ENCODE assay signal across 15 mouse cellular contexts in the genomic region with DNA sequence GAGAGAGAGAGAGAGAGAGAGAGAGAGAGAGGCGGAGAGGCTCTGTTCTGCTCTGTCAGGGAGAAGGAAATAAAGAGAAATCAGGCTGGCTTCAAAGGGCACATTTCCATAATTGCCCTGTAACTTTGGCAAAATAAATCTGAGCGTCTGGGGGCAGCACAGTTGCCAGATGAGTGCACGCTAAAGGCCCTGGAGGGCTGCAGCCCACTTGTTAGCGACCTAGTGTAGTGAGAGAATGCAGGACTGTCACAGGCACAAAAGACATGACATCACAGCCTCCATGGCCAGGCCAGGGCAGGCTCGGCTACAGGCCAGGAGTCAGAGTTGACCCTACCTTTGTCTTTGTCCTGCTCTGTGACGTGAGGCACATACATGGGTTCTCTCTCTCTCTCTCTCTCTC. TPM values are rescaled to one million over a fixed set of nuclear protein-coding genes. Genes with fewer than 3 reads are reported as not detected.
A peak's percentile ranks its signal among the peaks of the same experiment; 100 is the strongest.
DNase-seq lines count a peak whose midpoint lies in the region; ATAC-seq and TF ChIP-seq lines count a peak whose summit lies in the region.
"Had no signal": no experiment of that assay in that cellular context is flagged by ENCODE, and none has a peak within 500 bp of the region (broad histone marks: within the 10 kb centered on the region; RNA-seq: fewer than 3 reads in every experiment).

No protein-coding gene starts in this region.

- H3K4me1 ChIP-seq in neural tube, embryonic 15.5 days = peaks cover 10% of the 10 kb centered on the region
- peaks cover 3% of the 10 kb centered on the region; the same call in 1 of the 2 replicates for H3K4me1 ChIP-seq in forebrain, postnatal 0 days (ENCODE audit: insufficient read depth)
- H3K4me1 ChIP-seq in midbrain, embryonic 10.5 days = peaks cover 47% of the 10 kb centered on the region
- H3K4me1 ChIP-seq in intestine, embryonic 15.5 days (replicated peaks) = peaks cover 10% of the 10 kb centered on the region; the same call in 1 of the 2 replicates

- H3K27ac ChIP-seq in neural tube, embryonic 15.5 days (replicated peaks) = no peak overlapping the region
- no peak overlapping the region for H3K27ac ChIP-seq in forebrain, postnatal 0 days (ENCODE audit: low read depth, low read length)
- peak overlapping the region; percentile 28; the same call in 1 of the 2 replicates for H3K27ac ChIP-seq in midbrain, embryonic 10.5 days (replicated peaks)
- H3K27ac ChIP-seq in intestine, embryonic 15.5 days = no peak overlapping the region
- H3K27ac ChIP-seq: heart, embryonic 13.5 days; left cerebral cortex, adult 2 months; stomach, postnatal 0 days had no signal

- H3K9ac ChIP-seq in neural tube, embryonic 15.5 days (replicated peaks) = no peak overlapping the region
- no peak overlapping the region for H3K9ac ChIP-seq in forebrain, postnatal 0 days
- no peak overlapping the region for H3K9ac ChIP-seq in intestine, embryonic 15.5 days
- H3K9ac ChIP-seq: heart, embryonic 13.5 days had no signal

- H3K36me3 ChIP-seq in neural tube, embryonic 15.5 days = no peaks in the 10 kb centered on the region
- no peaks in the 10 kb centered on the region for H3K36me3 ChIP-seq in forebrain, postnatal 0 days (ENCODE audit: insufficient read depth)
- H3K36me3 ChIP-seq in midbrain, embryonic 10.5 days = peaks cover 25% of the 10 kb centered on the region
- H3K36me3 ChIP-seq in intestine, embryonic 15.5 days = no peaks in the 10 kb centered on the region
- H3K36me3 ChIP-seq: heart, embryonic 13.5 days had no signal

- ATAC-seq in neural tube, embryonic 15.5 days (ENCODE audit: low FRiP score) = no peak; the same call in 1 of the 2 replicates
- peak; percentile 54; the same call in 1 of the 2 replicates for ATAC-seq in forebrain, postnatal 0 days
- no peak for ATAC-seq in intestine, embryonic 15.5 days
- ATAC-seq: intestine, embryonic 16.5 days; lung, postnatal 0 days had no signal

- H3K4me2 ChIP-seq in neural tube, embryonic 15.5 days = no peak overlapping the region
- H3K4me2 ChIP-seq in forebrain, postnatal 0 days (ENCODE audit: low read depth) = no peak overlapping the region
- no peak overlapping the region for H3K4me2 ChIP-seq in intestine, embryonic 15.5 days (replicated peaks)
- H3K4me2 ChIP-seq: heart, embryonic 13.5 days had no signal

- no peak overlapping the region for H3K4me3 ChIP-seq in neural tube, embryonic 15.5 days (replicated peaks)
- no peak overlapping the region for H3K4me3 ChIP-seq in forebrain, postnatal 0 days (ENCODE audit: low read depth, low read length)
- H3K4me3 ChIP-seq in midbrain, embryonic 10.5 days = no peak overlapping the region
- no peak overlapping the region for H3K4me3 ChIP-seq in intestine, embryonic 15.5 days (replicated peaks)
- H3K4me3 ChIP-seq: heart, embryonic 13.5 days; left cerebral cortex, adult 2 months had no signal

- intact Hi-C loops in heart, postnatal 36 days (cut with DNase I) = no loop called here

- 16% methylated on average over 6 of the region's 6 CpGs for WGBS in neural tube, embryonic 15.5 days
- WGBS in forebrain, postnatal 0 days = 15% methylated on average over 6 of the region's 6 CpGs
- WGBS in midbrain, embryonic 10.5 days = 28% methylated on average over 6 of the region's 6 CpGs
- WGBS in intestine, embryonic 15.5 days = 52% methylated on average over 6 of the region's 6 CpGs

- no peak for TF ChIP-seq CTCF in forebrain, postnatal 0 days (IDR thresholded peaks at IDR 0.05; ENCODE audit: low read depth)

- peaks cover 50% of the 10 kb centered on the region for H3K27me3 ChIP-seq in neural tube, embryonic 15.5 days (replicated peaks)
- H3K27me3 ChIP-seq in forebrain, postnatal 0 days (ENCODE audit: insufficient read depth, low read length) = peaks cover 44% of the 10 kb centered on the region
- peaks cover 60% of the 10 kb centered on the region for H3K27me3 ChIP-seq in midbrain, embryonic 10.5 days (ENCODE audit: low read depth, poor library complexity, severe bottlenecking)
- peaks cover 39% of the 10 kb centered on the region for H3K27me3 ChIP-seq in intestine, embryonic 15.5 days (replicated peaks)

- peak; percentile 48 for DNase-seq in neural tube, embryonic 10.5 days (ENCODE audit: extremely low spot score, low spot score)
- DNase-seq in forebrain, postnatal 0 days = peak; percentile 33
- DNase-seq in midbrain, embryonic 10.5 days (ENCODE audit: low spot score) = peak; percentile 55
- DNase-seq in retina, postnatal 1 day = peak; percentile 70
- no peak for DNase-seq in right cerebral cortex, postnatal 4 days
- DNase-seq in heart, postnatal 36 days = no peak
- DNase-seq: cerebellum, adult 9-10 months; kidney, postnatal 4 days had no signal

- no peaks in the 10 kb centered on the region for H3K9me3 ChIP-seq in neural tube, embryonic 15.5 days (replicated peaks)
- no peaks in the 10 kb centered on the region for H3K9me3 ChIP-seq in forebrain, postnatal 0 days (ENCODE audit: low read length)
- H3K9me3 ChIP-seq in midbrain, embryonic 10.5 days (replicated peaks) = no peaks in the 10 kb centered on the region
- no peaks in the 10 kb centered on the region for H3K9me3 ChIP-seq in intestine, embryonic 15.5 days
- H3K9me3 ChIP-seq: heart, embryonic 13.5 days had no signal

RNA-seq across cellular contexts. Expression of gene Irx3, which starts 8.0 kb away (rescaled TPM):
- polyA plus RNA-seq in neural tube, embryonic 15.5 days (2015; fragmentation: Nextera tagmentation; extraction: Ambion mirVana) = 4.0 and 6.3 TPM in 2 replicates
- total RNA-seq in forebrain, postnatal 0 days (2014; rRNA removed) = 0.85 and 2.6 TPM in 2 replicates
- polyA plus RNA-seq in forebrain, postnatal 0 days (2015; fragmentation: Nextera tagmentation; extraction: Ambion mirVana) = 0.34 and 1.3 TPM in 2 replicates
- 46.2 and 49.9 TPM in 2 replicates for polyA plus RNA-seq in midbrain, embryonic 10.5 days (2016; fragmentation: Nextera tagmentation; extraction: Ambion mirVana)
- polyA plus RNA-seq in intestine, embryonic 15.5 days (2015; fragmentation: Nextera tagmentation; extraction: Ambion mirVana) = 0.58 and 0.63 TPM in 2 replicates
- total RNA-seq in heart, postnatal 36 days (2021) = 10 to 100 TPM; 30.0 to 41.2 TPM

Comparison
In these comparisons a context has a peak if more than half of its experiments do, and no peak if none do; other contexts are left out.
1. DNase-seq: peak in neural tube, embryonic 10.5 days (single experiment), forebrain, postnatal 0 days (single experiment), midbrain, embryonic 10.5 days (single experiment) and retina, postnatal 1 day (single experiment); none in right cerebral cortex, postnatal 4 days (single experiment) and heart, postnatal 36 days (0 of 2).